Mouse (Mus musculus): Measurements from ENCODE around the gene Sult3a2.

DNA sequence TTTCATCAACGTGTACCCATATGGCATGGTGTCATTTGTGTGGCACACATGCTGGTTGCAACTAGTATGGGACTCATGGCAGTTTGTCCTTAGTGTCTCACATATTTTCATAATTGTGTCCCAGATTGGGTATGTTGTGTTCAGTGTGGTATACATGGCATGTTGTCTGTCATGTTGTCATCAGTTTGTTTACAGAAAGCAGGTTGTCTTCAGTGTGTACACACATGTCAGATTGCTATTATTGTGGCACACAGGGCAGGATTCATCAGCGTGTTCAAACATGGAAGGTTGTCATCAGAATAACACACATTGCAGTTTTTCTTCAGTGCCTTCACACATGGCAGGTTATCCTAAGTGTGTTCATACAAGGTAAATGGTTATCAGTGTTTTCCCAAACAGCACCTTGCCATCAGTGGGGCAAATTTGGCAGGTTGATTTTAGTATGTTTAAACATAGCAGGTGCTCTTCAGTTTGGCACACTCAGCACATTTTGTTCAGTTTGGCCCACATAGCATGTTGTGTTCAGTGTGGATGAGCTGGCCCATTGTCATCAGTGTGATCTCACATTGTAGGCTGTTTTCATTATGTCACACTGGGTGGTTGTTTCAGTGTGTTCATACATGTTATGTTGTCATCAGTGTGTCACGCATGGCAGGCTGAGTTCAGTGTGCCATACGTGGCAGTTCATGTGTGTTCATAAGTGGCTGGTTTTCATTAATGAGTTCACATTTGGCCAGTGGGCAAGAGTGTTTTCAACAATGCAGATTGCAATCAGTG is 53.9 kb downstream of the Sult3a2 start:
- TF ChIP-seq GATA1 (IDR thresholded peaks at IDR 0.05; ENCODE audit: borderline replicate concordance, low read length) (no peak), FLI1 (IDR thresholded peaks at IDR 0.05; ENCODE audit: low read length) (no peak)

Measured in megakaryocyte, embryonic 14.5 days (primary cell).